Mouse (Mus musculus): ENCODE data around the gene Zan.

The Zan gene

GRCm38 (mm10) chr5:137476964-137477363 lies at the start of gene Zan:
TSS of gene Zan (minus strand) at chr5:137477064.
- in situ Hi-C loops (cut with MboI, MseI), result no loop called here

GRCm38 (mm10) chr5:137526192-137526936 lies 49.5 kb upstream of the Zan start:
- in situ Hi-C loops (cut with MboI, MseI), result loop anchor here (5.0 to 10.0 kb wide), 2 partner anchors 238 to 251 kb away; partner anchors contain the start of gene Ppp1r35 (in 1 of the 2)

- in situ Hi-C loops (cut with MboI, MseI), result loop anchor here (5.0 to 10.0 kb wide), 2 partner anchors 239 to 252 kb away; partner anchors contain the start of gene Ppp1r35 (in 1 of the 2)
Observed at GRCm38 (mm10) chr5:137525511-137525910, 48.6 kb upstream of the Zan start.

- in situ Hi-C loops (cut with MboI, MseI), result loop anchor here (5.0 to 10.0 kb wide), 2 partner anchors 240 to 253 kb away; partner anchors contain the start of gene Ppp1r35 (in 1 of the 2)
Observed at GRCm38 (mm10) chr5:137524671-137525070, 47.8 kb upstream of the Zan start.

- in situ Hi-C loops (cut with MboI, MseI), result loop anchor here in 1 of 2 experiments (10.0 kb wide), 1 partner anchor 241 kb away; no protein-coding TSS in a partner anchor
Observed at GRCm38 (mm10) chr5:137524251-137524515, 47.3 kb upstream of the Zan start.

GRCm38 (mm10) chr5:137523396-137524250 lies 46.8 kb upstream of the Zan start:
- in situ Hi-C loops (cut with MboI, MseI), result loop anchor here in 1 of 2 experiments (10.0 kb wide), 1 partner anchor 241 kb away; no protein-coding TSS in a partner anchor

- in situ Hi-C loops (cut with MboI, MseI), result loop anchor here in 1 of 2 experiments (10.0 kb wide), 1 partner anchor 242 kb away; no protein-coding TSS in a partner anchor
Observed at GRCm38 (mm10) chr5:137522711-137523110, 45.8 kb upstream of the Zan start.

DNA sequence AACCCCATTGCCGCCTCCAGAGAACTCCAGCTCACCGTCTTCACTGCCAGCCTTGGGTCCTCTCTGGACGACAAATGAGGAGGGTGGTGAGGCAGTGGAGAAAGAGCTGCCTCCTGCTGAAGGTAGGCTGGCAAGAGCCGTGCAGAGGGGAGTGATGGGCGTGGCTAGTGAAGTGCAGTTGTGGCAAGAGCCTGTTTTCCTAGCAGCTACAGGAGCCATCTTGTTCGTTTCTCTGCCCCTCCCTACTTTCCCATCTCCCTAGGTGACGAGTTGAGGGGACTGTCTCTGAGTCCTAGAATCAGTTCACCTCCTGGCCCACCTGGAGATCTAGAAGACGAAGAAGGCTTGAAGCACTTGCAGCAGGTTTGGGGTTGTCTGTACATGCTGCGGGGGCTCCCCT lies 45.0 kb upstream of the Zan start:
- in situ Hi-C loops (cut with MboI, MseI), result loop anchor here in 1 of 2 experiments (10.0 kb wide), 1 partner anchor 243 kb away; no protein-coding TSS in a partner anchor

GRCm38 (mm10) chr5:137519691-137520550 lies 43.1 kb upstream of the Zan start:
- in situ Hi-C loops (cut with MboI, MseI), result loop anchor here in 1 of 2 experiments (10.0 kb wide), 1 partner anchor 245 kb away; no protein-coding TSS in a partner anchor

- in situ Hi-C loops (cut with MboI, MseI), result no loop called here
Observed at GRCm38 (mm10) chr5:137518436-137518835, 41.6 kb upstream of the Zan start, which contains the start of gene Gigyf1. TSS of gene Gigyf1 (plus strand) at chr5:137518548.

- in situ Hi-C loops (cut with MboI, MseI), result no loop called here
Observed at GRCm38 (mm10) chr5:137514811-137515210, 37.9 kb upstream of the Zan start.

- in situ Hi-C loops (cut with MboI, MseI), result no loop called here
Observed at GRCm38 (mm10) chr5:137513951-137514721, 37.3 kb upstream of the Zan start.

GRCm38 (mm10) chr5:137512847-137513794 lies 36.3 kb upstream of the Zan start:
- in situ Hi-C loops (cut with MboI, MseI), result no loop called here

GRCm38 (mm10) chr5:137511706-137512105 lies 34.8 kb upstream of the Zan start:
- in situ Hi-C loops (cut with MboI, MseI), result no loop called here

- in situ Hi-C loops (cut with MboI, MseI), result no loop called here
Observed at GRCm38 (mm10) chr5:137510573-137511390, 33.9 kb upstream of the Zan start.

- in situ Hi-C loops (cut with MboI, MseI), result no loop called here
Observed at GRCm38 (mm10) chr5:137510014-137510501, 33.2 kb upstream of the Zan start.

DNA sequence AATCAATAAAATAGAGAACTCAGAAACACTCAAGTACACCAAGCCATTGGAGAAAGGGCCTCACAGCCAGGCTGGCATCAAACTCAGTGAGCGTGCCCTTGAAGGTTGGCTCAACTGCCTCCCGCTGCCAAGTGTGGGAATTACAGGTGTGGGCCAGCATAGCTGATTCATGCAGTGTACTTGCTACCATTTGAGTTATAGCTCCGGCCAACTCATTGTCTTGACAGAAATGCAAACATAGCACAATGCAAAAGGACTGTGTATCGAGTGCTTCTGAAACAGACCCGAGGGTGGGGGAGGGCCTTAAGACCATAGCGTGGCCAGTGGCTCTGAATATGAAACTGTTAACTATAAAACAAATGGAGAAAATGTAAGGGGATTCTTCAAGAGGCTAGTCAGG lies 27.2 kb upstream of the Zan start:
- in situ Hi-C loops (cut with MboI, MseI), result loop anchor here in 1 of 2 experiments (10.0 kb wide), 1 partner anchor 1569 kb away; the partner anchor contains the start of gene Ywhag

DNA sequence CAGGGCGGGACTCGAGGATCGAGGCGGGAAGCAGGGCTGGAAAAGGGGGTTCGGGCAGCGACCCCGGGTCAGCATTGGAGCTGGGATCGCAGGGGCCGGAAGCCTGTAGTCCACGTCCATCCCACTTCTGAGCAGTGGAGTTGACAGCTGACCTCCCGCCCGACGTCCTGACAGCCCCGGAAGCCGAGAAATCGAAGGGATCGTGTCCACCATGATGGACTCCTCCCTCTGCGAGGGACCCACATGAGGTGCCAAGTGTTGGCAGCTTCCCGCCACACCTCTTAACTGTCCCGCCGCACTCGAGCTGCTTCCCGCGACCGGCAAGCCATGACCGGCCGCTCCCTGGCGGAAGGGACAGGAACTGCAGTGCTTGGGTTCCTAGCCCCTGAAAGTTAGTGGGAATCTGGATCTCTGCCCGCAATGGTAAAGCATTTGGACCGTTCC lies 25.8 kb upstream of the Zan start:
- in situ Hi-C loops (cut with MboI, MseI), result loop anchor here in 1 of 2 experiments (10.0 kb wide), 1 partner anchor 1568 kb away; the partner anchor contains the start of gene Ywhag
